Mouse (Mus musculus): ENCODE results near the gene Abcf1. TPM values are rescaled to one million over a fixed set of nuclear protein-coding genes. Genes with fewer than 3 reads are reported as not detected.

The Abcf1 gene
- polyA plus RNA-seq, 1 experiment from 2014 or later, result 67.6 TPM

- H3K4me3 ChIP-seq, result peak overlapping the region; percentile 28
- H3K27ac ChIP-seq (replicated peaks), result no peak overlapping the region
- peak overlapping the region; percentile 47 for H3K4me2 ChIP-seq
- ATAC-seq (ENCODE audit: extremely low read depth, insufficient number of reproducible peaks, low FRiP score, low TSS enrichment), result no peak
- peaks cover 28% of the 10 kb centered on the region for H3K4me1 ChIP-seq
- WGBS, result 69% methylated on average over 6 of the region's 6 CpGs
- H3K27me3 ChIP-seq (replicated peaks), result no peaks in the 10 kb centered on the region
- 0 out of 2 replicates have a peak overlapping the region, but pooled peaks have one; percentile 24 for H3K9ac ChIP-seq
- no peaks in the 10 kb centered on the region for H3K9me3 ChIP-seq
- no peaks in the 10 kb centered on the region; the same call in 1 of the 2 replicates for H3K36me3 ChIP-seq
Observed at GRCm38 (mm10) chr17:35998545-35999305, 29.2 kb upstream of the Abcf1 start.

GRCm38 (mm10) chr17:35997713-35998510 is 28.4 kb upstream of the Abcf1 start:
- ATAC-seq (ENCODE audit: extremely low read depth, insufficient number of reproducible peaks, low FRiP score, low TSS enrichment), result no peak
- no peak overlapping the region for H3K27ac ChIP-seq (replicated peaks)
- H3K4me1 ChIP-seq, result peaks cover 28% of the 10 kb centered on the region
- peak overlapping the region; percentile 47 for H3K4me2 ChIP-seq
- no peaks in the 10 kb centered on the region for H3K27me3 ChIP-seq (replicated peaks)
- WGBS, result 52% methylated on average over 12 of the region's 12 CpGs
- H3K4me3 ChIP-seq, result peak overlapping the region; percentile 28
- no peaks in the 10 kb centered on the region; the same call in 1 of the 2 replicates for H3K36me3 ChIP-seq
- H3K9me3 ChIP-seq, result no peaks in the 10 kb centered on the region
- H3K9ac ChIP-seq, result peak overlapping the region; percentile 42

GRCm38 (mm10) chr17:35996949-35997348 is 27.4 kb upstream of the Abcf1 start:
- Histone ChIP-seq H3K4me3 (no peak overlapping the region), H3K27ac (replicated peaks) (no peak overlapping the region), H3K27me3 (replicated peaks) (no peaks in the 10 kb centered on the region), H3K9ac (0 out of 2 replicates have a peak overlapping the region, but pooled peaks have one; percentile 42), H3K4me2 (peak overlapping the region; percentile 47), H3K36me3 (no peaks in the 10 kb centered on the region), H3K4me1 (peaks cover 29% of the 10 kb centered on the region), H3K9me3 (no peaks in the 10 kb centered on the region)
- 6% methylated on average over 11 of the region's 11 CpGs for WGBS
- ATAC-seq (ENCODE audit: extremely low read depth, insufficient number of reproducible peaks, low FRiP score, low TSS enrichment), result peak; percentile 18; the same call in 1 of the 2 replicates

- peak overlapping the region; percentile 70 for H3K27ac ChIP-seq (replicated peaks)
- H3K27me3 ChIP-seq (replicated peaks), result no peaks in the 10 kb centered on the region
- peaks cover under 1% of the 10 kb centered on the region; the same call in 1 of the 2 replicates for H3K36me3 ChIP-seq
- peak overlapping the region; percentile 69 for H3K4me3 ChIP-seq
- ATAC-seq (ENCODE audit: extremely low read depth, insufficient number of reproducible peaks, low FRiP score, low TSS enrichment), result no peak
- H3K9ac ChIP-seq, result peak overlapping the region; percentile 83
- peak overlapping the region; percentile 81 for H3K4me2 ChIP-seq
- H3K9me3 ChIP-seq, result no peaks in the 10 kb centered on the region
- 2% methylated on average over 14 of the region's 14 CpGs for WGBS
- peaks cover 32% of the 10 kb centered on the region for H3K4me1 ChIP-seq
Observed at GRCm38 (mm10) chr17:35994879-35995240, 25.3 kb upstream of the Abcf1 start.

GRCm38 (mm10) chr17:35994175-35994878 is 24.8 kb upstream of the Abcf1 start:
- Histone ChIP-seq H3K4me1 (peaks cover 31% of the 10 kb centered on the region), H3K9me3 (no peaks in the 10 kb centered on the region), H3K4me2 (peak overlapping the region; percentile 81), H3K27me3 (replicated peaks) (no peaks in the 10 kb centered on the region), H3K4me3 (peak overlapping the region; percentile 69), H3K9ac (peak overlapping the region; percentile 83), H3K27ac (replicated peaks) (peak overlapping the region; percentile 70), H3K36me3 (peaks cover 6% of the 10 kb centered on the region)
- 1% methylated on average over 31 of the region's 31 CpGs for WGBS
- ATAC-seq (ENCODE audit: extremely low read depth, insufficient number of reproducible peaks, low FRiP score, low TSS enrichment), result peak; percentile 47; the same call in 1 of the 2 replicates

- peak; percentile 26; the same call in 1 of the 2 replicates for ATAC-seq (ENCODE audit: extremely low read depth, insufficient number of reproducible peaks, low FRiP score, low TSS enrichment)
- no peak overlapping the region for H3K27ac ChIP-seq (replicated peaks)
- 5% methylated on average over 17 of the region's 17 CpGs for WGBS
- H3K27me3 ChIP-seq (replicated peaks), result no peaks in the 10 kb centered on the region
- 0 out of 2 replicates have a peak overlapping the region, but pooled peaks have one; percentile 33 for H3K9ac ChIP-seq
- H3K4me1 ChIP-seq, result peaks cover 26% of the 10 kb centered on the region
- no peaks in the 10 kb centered on the region for H3K9me3 ChIP-seq
- H3K4me2 ChIP-seq, result peak overlapping the region; percentile 81
- H3K4me3 ChIP-seq, result peak overlapping the region; percentile 69
- H3K36me3 ChIP-seq, result peaks cover 13% of the 10 kb centered on the region
Observed at GRCm38 (mm10) chr17:35993675-35994074, 24.1 kb upstream of the Abcf1 start.

- Histone ChIP-seq H3K27me3 (replicated peaks) (no peaks in the 10 kb centered on the region), H3K9me3 (no peaks in the 10 kb centered on the region), H3K9ac (0 out of 2 replicates have a peak overlapping the region, but pooled peaks have one; percentile 47), H3K4me2 (no peak overlapping the region), H3K4me1 (peaks cover 14% of the 10 kb centered on the region), H3K36me3 (peaks cover 31% of the 10 kb centered on the region), H3K27ac (replicated peaks) (no peak overlapping the region), H3K4me3 (no peak overlapping the region)
- ATAC-seq (ENCODE audit: extremely low read depth, insufficient number of reproducible peaks, low FRiP score, low TSS enrichment), result no peak
- 30% methylated on average over 10 of the region's 10 CpGs for WGBS
Observed at GRCm38 (mm10) chr17:35991781-35992180, 22.2 kb upstream of the Abcf1 start.

GRCm38 (mm10) chr17:35981776-35982175 is 12.2 kb upstream of the Abcf1 start:
- peaks cover 21% of the 10 kb centered on the region for H3K4me1 ChIP-seq
- peak overlapping the region; percentile 94; the same call in 1 of the 2 replicates for H3K9ac ChIP-seq
- peaks cover 61% of the 10 kb centered on the region for H3K36me3 ChIP-seq
- no peak overlapping the region for H3K27ac ChIP-seq (replicated peaks)
- no peak overlapping the region for H3K4me2 ChIP-seq
- no peak for ATAC-seq (ENCODE audit: extremely low read depth, insufficient number of reproducible peaks, low FRiP score, low TSS enrichment)
- peak overlapping the region; percentile 99; the same call in 1 of the 2 replicates for H3K4me3 ChIP-seq
- no peaks in the 10 kb centered on the region for H3K9me3 ChIP-seq
- no peaks in the 10 kb centered on the region for H3K27me3 ChIP-seq (replicated peaks)
- WGBS, result 88% methylated on average over 9 of the region's 9 CpGs

- H3K9ac ChIP-seq, result peak overlapping the region; percentile 94
- peak overlapping the region; percentile 96 for H3K27ac ChIP-seq (replicated peaks)
- H3K4me3 ChIP-seq, result peak overlapping the region; percentile 99
- H3K4me2 ChIP-seq, result peak overlapping the region; percentile 90
- peaks cover 61% of the 10 kb centered on the region for H3K36me3 ChIP-seq
- no peaks in the 10 kb centered on the region for H3K27me3 ChIP-seq (replicated peaks)
- WGBS, result under 1% methylated on average over 29 of the region's 29 CpGs
- no peaks in the 10 kb centered on the region for H3K9me3 ChIP-seq
- ATAC-seq (ENCODE audit: extremely low read depth, insufficient number of reproducible peaks, low FRiP score, low TSS enrichment), result 0 out of 2 replicates have a peak, but pooled peaks have one; percentile 2
- H3K4me1 ChIP-seq, result peaks cover 21% of the 10 kb centered on the region
Observed at GRCm38 (mm10) chr17:35980363-35980754, 10.8 kb upstream of the Abcf1 start.

- H3K9ac ChIP-seq, result peak within 1 kb of the TSS; percentile 94
- peak within 1 kb of the TSS; percentile 96 for H3K27ac ChIP-seq (replicated peaks)
- H3K9me3 ChIP-seq, result no peaks in the 10 kb centered on the region
- WGBS, result under 1% methylated on average over 97 of the region's 109 CpGs
- peak; percentile 81 for ATAC-seq (ENCODE audit: extremely low read depth, insufficient number of reproducible peaks, low FRiP score, low TSS enrichment)
- peak within 1 kb of the TSS; percentile 99 for H3K4me3 ChIP-seq
- H3K4me1 ChIP-seq, result peaks cover 21% of the 10 kb centered on the region
- H3K36me3 ChIP-seq, result peaks cover 58% of the 10 kb centered on the region
- H3K4me2 ChIP-seq, result peak within 1 kb of the TSS; percentile 90
- H3K27me3 ChIP-seq (replicated peaks), result no peaks in the 10 kb centered on the region
Observed at GRCm38 (mm10) chr17:35979401-35980362, 10.1 kb upstream of the Abcf1 start, which contains the start of the genes Gnl1 and Prr3. TSS of gene Gnl1 (plus strand) at chr17:35979851. TSS of gene Prr3 (minus strand) at chr17:35980236.
